Mouse (Mus musculus) myocyte (in vitro differentiated cells): ENCODE results near the gene Slc39a11. TPM values are rescaled to one million over a fixed set of nuclear protein-coding genes. Genes with fewer than 3 reads are reported as not detected.
A peak's percentile ranks its signal among the peaks of the same experiment; 100 is the strongest.

ENCODE experiments used
- H3K27me3 ChIP-seq: one replicate; pipeline ENCODE4 v1.6.1; 2011; ENCODE audit not compliant: control insufficient read depth, insufficient read depth, insufficient read length
- H3K36me3 ChIP-seq: one replicate; pipeline ENCODE4 v1.6.1; 2011; ENCODE audit not compliant: control insufficient read depth, insufficient read depth
- H3K4me2 ChIP-seq: one replicate; pipeline ENCODE4 v1.6.1; 2011; ENCODE audit warnings: low read depth, control low read depth
- H3K4me3 ChIP-seq: one replicate; pipeline ENCODE4 v1.5.1; 2011; ENCODE audit warnings: mild to moderate bottlenecking, control low read depth, moderate library complexity
- H3K79me2 ChIP-seq: one replicate; pipeline ENCODE4 v1.6.1; 2011; ENCODE audit not compliant: control insufficient read depth, insufficient read depth
- H3ac ChIP-seq: one replicate; pipeline ENCODE4 v1.6.1; 2011; ENCODE audit not compliant: control insufficient read depth, insufficient read length
- CEBPB ChIP-seq: IDR thresholded peaks from 2 replicates; pipeline ENCODE4 v1.6.1; 2011; ENCODE audit warnings: mild to moderate bottlenecking, moderate library complexity; ENCODE audit not compliant: poor library complexity, insufficient read depth, severe bottlenecking
- E2F4 ChIP-seq: IDR thresholded peaks from one replicate; pipeline ENCODE4 v1.6.1; 2011; ENCODE audit warnings: mild to moderate bottlenecking, control low read depth, moderate library complexity; ENCODE audit not compliant: insufficient read depth
- MAX ChIP-seq: IDR thresholded peaks from one replicate; pipeline ENCODE4 v1.6.1; 2011; ENCODE audit warnings: low read depth, mild to moderate bottlenecking, control low read depth
- MYOD1 ChIP-seq, 3 experiments: IDR thresholded peaks; one replicate each; pipeline ENCODE4 v1.6.1; 2011; ENCODE audit warnings: control low read depth in 2 of 3, low read depth in 2 of 3, mild to moderate bottlenecking in 2 of 3, moderate library complexity in 1 of 3; ENCODE audit not compliant: insufficient read length in 2 of 3, control insufficient read depth in 1 of 3
- MYOG ChIP-seq, 3 experiments: IDR thresholded peaks; one replicate each; pipeline ENCODE4 v1.6.1; 2011; ENCODE audit warnings: control low read depth in 2 of 3, low read depth in 2 of 3, mild to moderate bottlenecking in 2 of 3; ENCODE audit not compliant: insufficient read length in 2 of 3, control insufficient read depth in 1 of 3, insufficient read depth in 1 of 3
- POLR2A ChIP-seq: IDR thresholded peaks from one replicate; pipeline ENCODE4 v1.6.1; 2011; ENCODE audit warnings: low read depth, mild to moderate bottlenecking, control low read depth, moderate library complexity; ENCODE audit not compliant: insufficient read length
- POLR2AphosphoS2 ChIP-seq: IDR thresholded peaks from one replicate; pipeline ENCODE4 v1.6.1; 2011; ENCODE audit warnings: low read depth, control low read depth; ENCODE audit not compliant: insufficient read length
- REST ChIP-seq: IDR thresholded peaks from one replicate; pipeline ENCODE4 v1.6.1; 2011; ENCODE audit warnings: mild to moderate bottlenecking, control low read depth, moderate library complexity; ENCODE audit not compliant: insufficient read depth, insufficient read length
- SRF ChIP-seq: IDR thresholded peaks from one replicate; pipeline ENCODE4 v1.6.1; 2011; ENCODE audit warnings: low read depth; ENCODE audit not compliant: control insufficient read depth, insufficient read length
- TCF12 ChIP-seq: IDR thresholded peaks from one replicate; pipeline ENCODE4 v1.6.1; 2011; ENCODE audit warnings: mild to moderate bottlenecking, control low read depth; ENCODE audit not compliant: poor library complexity, insufficient read depth, severe bottlenecking
- TCF3 ChIP-seq: IDR thresholded peaks from one replicate; pipeline ENCODE4 v1.6.1; 2011; ENCODE audit warnings: low read depth, control low read depth; ENCODE audit not compliant: insufficient read length
- USF1 ChIP-seq: IDR thresholded peaks from one replicate; pipeline ENCODE4 v1.6.1; 2011; ENCODE audit warnings: low read depth, mild to moderate bottlenecking, control low read depth, moderate library complexity
- polyA plus RNA-seq: library from polyadenylated mRNA; unstranded; fragments of >200 nt; fragmentation: generic; extraction: Trizol; gene quantifications from one replicate; pipeline ENCODE4 v1.2.1, GENCODE M21; 2012; ENCODE audit warnings: missing spikeins

The Slc39a11 gene
- polyA plus RNA-seq, 1 experiment, result 15.7 TPM

DNA sequence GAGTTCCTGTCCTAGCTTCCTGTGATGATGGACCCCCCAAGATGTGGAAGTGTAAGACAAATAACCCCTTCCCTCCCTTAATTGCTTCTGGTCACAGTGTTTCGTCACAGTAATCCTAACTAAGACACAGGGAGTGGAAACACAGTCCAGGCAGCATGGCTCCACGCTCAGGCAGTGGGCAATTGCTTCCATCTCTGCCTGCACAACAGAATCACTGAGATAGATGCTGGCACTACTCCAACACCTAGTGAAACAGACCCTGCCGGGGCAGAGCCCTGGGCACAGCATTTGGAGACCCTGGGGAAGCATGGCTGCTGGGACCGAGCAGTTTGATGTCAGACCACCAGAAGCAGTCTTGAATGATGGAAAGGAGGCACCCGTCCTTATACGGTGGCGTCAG lies 115.9 kb downstream of the Slc39a11 start:
- Histone ChIP-seq H3K79me2 (no peaks in the 10 kb centered on the region), H3K27me3 (no peaks in the 10 kb centered on the region), H3ac (no peak overlapping the region), H3K4me2 (no peak overlapping the region), H3K36me3 (no peaks in the 10 kb centered on the region), H3K4me3 (no peak overlapping the region)
- TF ChIP-seq REST (no peak), MYOD1 (IDR thresholded peaks at IDR 0.05; ENCODE audit: control insufficient read depth in 1 of 3, insufficient read length in 2 of 3, low read depth in 2 of 3) (no peak), CEBPB (no peak), POLR2AphosphoS2 (no peak), MAX (no peak), TCF12 (no peak), SRF (no peak), MYOG (IDR thresholded peaks at IDR 0.05; ENCODE audit: control insufficient read depth in 1 of 3, insufficient read depth in 1 of 3, insufficient read length in 2 of 3, low read depth in 2 of 3) (no peak), E2F4 (no peak), POLR2A (no peak)

- no peak overlapping the region for H3ac ChIP-seq
- no peak overlapping the region for H3K4me3 ChIP-seq
- TF ChIP-seq POLR2AphosphoS2 (no peak), REST (no peak), SRF (no peak), USF1 (no peak), MYOG (IDR thresholded peaks at IDR 0.05; ENCODE audit: control insufficient read depth in 1 of 3, insufficient read depth in 1 of 3, insufficient read length in 2 of 3, low read depth in 2 of 3) (no peak), POLR2A (no peak), MYOD1 (IDR thresholded peaks at IDR 0.05; ENCODE audit: control insufficient read depth in 1 of 3, insufficient read length in 2 of 3, low read depth in 2 of 3) (no peak)
- no peaks in the 10 kb centered on the region for H3K27me3 ChIP-seq
- no peak overlapping the region for H3K4me2 ChIP-seq
- H3K79me2 ChIP-seq, result no peaks in the 10 kb centered on the region
- H3K36me3 ChIP-seq, result no peaks in the 10 kb centered on the region
Measured at GRCm38 (mm10) chr11:113528391-113528790, 121.5 kb downstream of the Slc39a11 start.

DNA sequence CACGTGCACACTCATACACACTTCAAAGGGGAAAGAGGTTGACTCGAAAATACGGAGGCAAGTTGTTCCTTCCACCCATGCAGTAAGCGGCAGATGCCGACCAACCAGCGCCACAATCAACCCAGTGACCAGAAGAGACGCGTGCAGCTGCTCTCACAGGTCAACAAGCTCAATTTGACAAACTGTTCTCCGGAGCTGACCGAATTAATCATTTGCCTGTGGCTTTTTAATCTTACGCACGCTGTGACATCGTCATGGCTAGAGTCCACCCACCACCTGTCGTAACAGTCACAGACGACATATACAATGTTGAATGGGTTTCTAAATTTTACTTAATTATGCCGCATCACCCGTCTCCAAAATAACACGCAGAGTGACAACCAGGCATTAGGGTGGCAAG lies 124.1 kb downstream of the Slc39a11 start:
- Histone ChIP-seq H3K4me2 (no peak overlapping the region), H3ac (no peak overlapping the region), H3K79me2 (no peaks in the 10 kb centered on the region), H3K27me3 (no peaks in the 10 kb centered on the region), H3K4me3 (no peak overlapping the region), H3K36me3 (no peaks in the 10 kb centered on the region)
- TF ChIP-seq MYOD1 (IDR thresholded peaks at IDR 0.05; ENCODE audit: control insufficient read depth in 1 of 3, insufficient read length in 2 of 3, low read depth in 2 of 3), result peak in 2 of 3 experiments; percentile 17 to 30
- no peak for TF ChIP-seq REST

DNA sequence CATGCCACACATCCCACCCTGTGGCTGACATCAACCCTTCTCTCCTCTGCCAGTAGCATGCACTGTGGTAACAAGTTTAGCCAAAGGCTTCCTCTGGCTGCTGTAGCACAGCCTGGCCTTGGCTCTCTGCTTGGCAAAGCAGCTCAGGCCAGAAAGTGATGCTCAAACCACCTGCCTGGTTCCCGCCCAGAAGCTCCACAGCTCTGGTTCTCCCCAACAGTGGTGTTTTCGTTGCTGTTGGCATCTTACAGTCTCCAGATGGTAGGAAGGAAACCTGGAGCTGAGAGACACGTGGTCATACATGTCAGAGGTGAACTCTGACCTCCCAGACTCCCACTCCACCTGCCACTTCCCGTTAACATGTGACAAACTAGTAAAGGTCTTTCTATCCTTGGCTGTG lies 127.2 kb downstream of the Slc39a11 start:
- no peaks in the 10 kb centered on the region for H3K27me3 ChIP-seq
- no peak for TF ChIP-seq TCF3
- TF ChIP-seq E2F4, result no peak
- TF ChIP-seq TCF12, result no peak
- TF ChIP-seq CEBPB, result no peak
- TF ChIP-seq POLR2AphosphoS2, result no peak
- no peak for TF ChIP-seq MYOG (IDR thresholded peaks at IDR 0.05; ENCODE audit: control insufficient read depth in 1 of 3, insufficient read depth in 1 of 3, insufficient read length in 2 of 3, low read depth in 2 of 3)
- no peak for TF ChIP-seq USF1
- no peak for TF ChIP-seq SRF
- TF ChIP-seq MAX, result no peak
- no peak for TF ChIP-seq POLR2A
- TF ChIP-seq MYOD1 (IDR thresholded peaks at IDR 0.05; ENCODE audit: control insufficient read depth in 1 of 3, insufficient read length in 2 of 3, low read depth in 2 of 3), result no peak
- TF ChIP-seq REST, result no peak
- H3K4me2 ChIP-seq, result no peak overlapping the region
- H3ac ChIP-seq, result no peak overlapping the region
- H3K79me2 ChIP-seq, result no peaks in the 10 kb centered on the region
- no peak overlapping the region for H3K4me3 ChIP-seq
- H3K36me3 ChIP-seq, result no peaks in the 10 kb centered on the region

GRCm38 (mm10) chr11:113521469-113522190 lies 128.2 kb downstream of the Slc39a11 start:
- no peaks in the 10 kb centered on the region for H3K27me3 ChIP-seq
- H3K36me3 ChIP-seq, result no peaks in the 10 kb centered on the region
- no peaks in the 10 kb centered on the region for H3K79me2 ChIP-seq
- no peak overlapping the region for H3ac ChIP-seq
- TF ChIP-seq CEBPB (no peak), TCF12 (no peak), POLR2A (no peak), SRF (no peak), REST (no peak), E2F4 (no peak), POLR2AphosphoS2 (no peak)
- H3K4me3 ChIP-seq, result no peak overlapping the region
- H3K4me2 ChIP-seq, result no peak overlapping the region
